Mouse (Mus musculus): ENCODE data around the gene Klra7.
"Not testable (repeated sequence)": the region's sequence is repeated elsewhere in the genome, so short reads cannot be mapped to it uniquely, and the experiment has no call there.

Gene Klra7

GRCm38 (mm10) chr6:130233222-130233621, at the start of gene Klra7:
Klra7 (minus strand) TSS chr6:130233322.
- DNase-seq: no peak

- not testable (repeated sequence) for DNase-seq
Observed at GRCm38 (mm10) chr6:130281828-130282227, 48.7 kb upstream of the Klra7 start, which contains the start of gene Klra10. Klra10 (minus strand) TSS chr6:130281928.

GRCm38 (mm10) chr6:130255326-130255725, 22.2 kb upstream of the Klra7 start:
- DNase-seq: no peak

- DNase-seq: no peak
Observed at GRCm38 (mm10) chr6:130237536-130237935, 4.4 kb upstream of the Klra7 start.

- no peak for DNase-seq
Observed at GRCm38 (mm10) chr6:130236635-130237034, 3.5 kb upstream of the Klra7 start.

- not testable (repeated sequence) for DNase-seq
Observed at GRCm38 (mm10) chr6:130197453-130197852, 35.7 kb downstream of the Klra7 start.

GRCm38 (mm10) chr6:130193012-130193411, 40.1 kb downstream of the Klra7 start, which contains the start of gene Klra9:
Klra9 (minus strand) TSS chr6:130193112.
- not testable (repeated sequence) for DNase-seq
